Mouse (Mus musculus): ENCODE results near the gene Myo15. TPM values are rescaled to one million over a fixed set of nuclear protein-coding genes. Genes with fewer than 3 reads are reported as not detected.
"Not testable (repeated sequence)": the region's sequence is repeated elsewhere in the genome, so short reads cannot be mapped to it uniquely, and the experiment has no call there.

Myo15 gene
- polyA plus RNA-seq, 1 experiment from 2014 or later = 0.13 TPM

GRCm38 (mm10) chr11:60537468-60538347, 68.6 kb downstream of the Myo15 start:
- Histone ChIP-seq H3K4me1 (ENCODE audit: control insufficient read depth, insufficient read depth, low read length) (peaks cover 27% of the 10 kb centered on the region), H3K4me2 (ENCODE audit: low read depth, low read length) (peak overlapping the region; percentile 98), H3K27ac (ENCODE audit: low read length) (peak overlapping the region; percentile 100), H3K27me3 (ENCODE audit: control insufficient read depth, insufficient read depth, low read length) (no peaks in the 10 kb centered on the region), H3K4me3 (ENCODE audit: low read length) (peak overlapping the region; percentile 86), H3K9ac (ENCODE audit: low read length) (peak overlapping the region; percentile 95), H3K36me3 (ENCODE audit: control insufficient read depth, insufficient read depth) (peaks cover 6% of the 10 kb centered on the region), H3K9me3 (replicated peaks; ENCODE audit: control insufficient read depth, low read length) (no peaks in the 10 kb centered on the region)
- ATAC-seq (replicated peaks; ENCODE audit: extremely low read depth, insufficient read depth, low FRiP score) = peak; percentile 92
- WGBS = under 1% methylated on average over 91 of the region's 91 CpGs

DNA sequence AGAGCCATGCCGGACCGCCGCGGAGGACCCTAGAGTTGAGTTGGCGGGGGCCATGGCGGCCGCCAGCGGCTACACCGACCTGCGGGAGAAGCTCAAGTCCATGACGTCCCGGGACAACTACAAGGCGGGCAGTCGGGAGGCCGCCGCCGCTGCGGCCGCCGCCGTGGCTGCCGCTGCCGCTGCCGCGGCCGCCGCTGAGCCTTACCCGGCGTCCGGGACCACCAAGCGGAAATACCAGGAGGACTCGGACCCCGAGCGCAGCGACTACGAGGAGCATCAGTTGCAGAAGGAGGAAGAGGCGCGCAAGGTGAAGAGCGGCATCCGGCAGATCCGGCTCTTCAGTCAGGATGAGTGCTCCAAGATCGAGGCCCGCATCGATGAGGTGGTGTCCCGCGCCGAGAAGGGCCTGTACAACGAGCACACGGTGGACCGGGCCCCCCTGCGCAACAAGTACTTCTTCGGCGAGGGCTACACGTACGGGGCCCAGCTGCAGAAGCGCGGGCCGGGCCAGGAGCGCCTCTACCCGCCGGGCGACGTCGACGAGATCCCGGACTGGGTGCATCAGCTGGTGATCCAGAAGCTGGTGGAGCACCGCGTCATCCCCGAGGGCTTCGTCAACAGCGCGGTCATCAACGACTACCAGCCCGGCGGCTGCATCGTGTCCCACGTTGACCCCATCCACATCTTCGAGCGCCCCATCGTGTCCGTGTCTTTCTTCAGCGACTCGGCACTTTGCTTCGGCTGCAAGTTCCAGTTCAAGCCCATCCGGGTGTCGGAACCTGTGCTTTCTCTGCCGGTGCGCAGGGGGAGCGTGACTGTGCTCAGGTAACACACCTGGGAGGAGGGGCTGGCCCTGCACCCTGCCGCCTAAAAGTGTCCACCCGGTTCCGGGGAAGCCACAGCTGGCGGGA, 69.5 kb downstream of the Myo15 start:
- H3K4me1 ChIP-seq (ENCODE audit: control insufficient read depth, insufficient read depth, low read length) = peaks cover 32% of the 10 kb centered on the region
- ATAC-seq (replicated peaks; ENCODE audit: extremely low read depth, insufficient read depth, low FRiP score) = peak; percentile 3; the same call in 1 of the 2 replicates
- under 1% methylated on average over 93 of the region's 93 CpGs for WGBS

DNA sequence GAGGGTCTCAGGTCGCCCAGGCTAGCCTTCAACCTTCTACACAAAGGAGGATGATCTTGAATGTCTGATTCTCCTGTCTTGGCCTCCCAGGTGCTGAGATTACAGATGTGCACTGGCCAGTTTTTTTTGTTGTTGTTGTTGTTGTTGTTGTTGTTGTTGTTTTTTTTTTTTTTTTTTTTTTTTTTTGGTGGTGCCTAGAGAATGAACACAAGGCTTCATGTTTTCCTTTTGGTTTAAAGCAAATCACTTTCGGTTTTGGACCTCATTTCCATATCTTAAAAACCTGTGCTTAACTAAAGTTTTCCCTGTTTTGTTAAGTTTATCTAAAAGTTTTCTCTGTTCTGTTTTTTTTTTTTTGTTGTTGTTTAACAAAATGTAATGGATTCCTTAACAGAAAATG, 70.4 kb downstream of the Myo15 start:
- Histone ChIP-seq H3K9ac (ENCODE audit: low read length) (peak overlapping the region; percentile 95), H3K4me2 (ENCODE audit: low read depth, low read length) (peak overlapping the region; percentile 98), H3K36me3 (ENCODE audit: control insufficient read depth, insufficient read depth) (peaks cover 8% of the 10 kb centered on the region), H3K27me3 (ENCODE audit: control insufficient read depth, insufficient read depth, low read length) (no peaks in the 10 kb centered on the region), H3K4me3 (ENCODE audit: low read length) (peak overlapping the region; percentile 86), H3K4me1 (ENCODE audit: control insufficient read depth, insufficient read depth, low read length) (peaks cover 40% of the 10 kb centered on the region), H3K9me3 (replicated peaks; ENCODE audit: control insufficient read depth, low read length) (no peaks in the 10 kb centered on the region), H3K27ac (ENCODE audit: low read length) (no peak overlapping the region)
- no peak for ATAC-seq (replicated peaks; ENCODE audit: extremely low read depth, insufficient read depth, low FRiP score)
- 8% methylated on average over 2 of the region's 2 CpGs for WGBS

More for the DNA sequence above, 69.5 kb downstream of the Myo15 start:
- Histone ChIP-seq H3K9ac (ENCODE audit: low read length) (peak overlapping the region; percentile 95), H3K4me2 (ENCODE audit: low read depth, low read length) (peak overlapping the region; percentile 98), H3K9me3 (replicated peaks; ENCODE audit: control insufficient read depth, low read length) (no peaks in the 10 kb centered on the region), H3K27me3 (ENCODE audit: control insufficient read depth, insufficient read depth, low read length) (no peaks in the 10 kb centered on the region), H3K27ac (ENCODE audit: low read length) (peak overlapping the region; percentile 100), H3K36me3 (ENCODE audit: control insufficient read depth, insufficient read depth) (peaks cover 8% of the 10 kb centered on the region), H3K4me3 (ENCODE audit: low read length) (peak overlapping the region; percentile 86)

DNA sequence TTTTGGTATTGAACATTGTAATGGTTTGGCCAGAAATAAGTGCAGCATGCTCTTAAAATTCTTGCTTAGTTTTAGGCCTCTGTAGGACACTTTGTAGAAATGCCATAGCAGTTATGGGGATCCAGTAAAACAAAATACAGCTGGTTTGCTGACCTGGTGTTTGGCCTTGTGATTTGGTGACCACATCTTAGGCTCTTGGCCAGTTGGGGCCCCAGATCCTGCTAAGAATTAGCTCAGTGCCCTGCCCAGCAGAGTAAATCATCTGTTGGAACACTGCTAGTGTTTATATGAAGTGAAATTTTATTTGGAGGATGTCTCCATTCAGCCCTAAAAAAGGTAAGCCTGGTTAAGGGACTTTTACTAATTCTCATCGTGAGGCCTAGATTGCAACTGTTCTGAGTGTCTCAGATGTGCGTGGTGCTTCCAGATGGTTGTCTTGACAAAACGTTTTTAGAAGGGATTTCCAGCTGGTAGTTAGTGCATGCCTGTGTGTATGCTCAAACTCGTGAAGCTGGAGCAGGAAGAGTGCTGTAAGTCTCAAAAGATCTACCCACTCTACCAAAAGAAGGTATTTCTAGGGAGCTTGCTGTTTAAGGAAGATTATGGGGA, 71.0 kb downstream of the Myo15 start:
- Histone ChIP-seq H3K27ac (ENCODE audit: low read length) (no peak overlapping the region), H3K27me3 (ENCODE audit: control insufficient read depth, insufficient read depth, low read length) (no peaks in the 10 kb centered on the region), H3K9me3 (replicated peaks; ENCODE audit: control insufficient read depth, low read length) (no peaks in the 10 kb centered on the region), H3K4me2 (ENCODE audit: low read depth, low read length) (peak overlapping the region; percentile 98), H3K4me3 (ENCODE audit: low read length) (peak overlapping the region; percentile 51), H3K36me3 (ENCODE audit: control insufficient read depth, insufficient read depth) (peaks cover 8% of the 10 kb centered on the region), H3K4me1 (ENCODE audit: control insufficient read depth, insufficient read depth, low read length) (peaks cover 44% of the 10 kb centered on the region), H3K9ac (ENCODE audit: low read length) (peak overlapping the region; percentile 63)
- 5% methylated on average over 4 of the region's 4 CpGs for WGBS
- no peak for ATAC-seq (replicated peaks; ENCODE audit: extremely low read depth, insufficient read depth, low FRiP score)

GRCm38 (mm10) chr11:60540761-60541160, 71.6 kb downstream of the Myo15 start:
- Histone ChIP-seq H3K27ac (ENCODE audit: low read length) (no peak overlapping the region), H3K4me2 (ENCODE audit: low read depth, low read length) (peak overlapping the region; percentile 98), H3K36me3 (ENCODE audit: control insufficient read depth, insufficient read depth) (peaks cover 8% of the 10 kb centered on the region), H3K27me3 (ENCODE audit: control insufficient read depth, insufficient read depth, low read length) (no peaks in the 10 kb centered on the region), H3K4me1 (ENCODE audit: control insufficient read depth, insufficient read depth, low read length) (peaks cover 50% of the 10 kb centered on the region), H3K9ac (ENCODE audit: low read length) (peak overlapping the region; percentile 63), H3K9me3 (replicated peaks; ENCODE audit: control insufficient read depth, low read length) (no peaks in the 10 kb centered on the region), H3K4me3 (ENCODE audit: low read length) (peak overlapping the region; percentile 51)
- 44% methylated on average over 2 of the region's 2 CpGs for WGBS
- ATAC-seq (replicated peaks; ENCODE audit: extremely low read depth, insufficient read depth, low FRiP score) = no peak

- no peaks in the 10 kb centered on the region for H3K27me3 ChIP-seq (ENCODE audit: control insufficient read depth, insufficient read depth, low read length)
- WGBS = 77% methylated on average over 6 of the region's 6 CpGs
- peaks cover 48% of the 10 kb centered on the region for H3K4me1 ChIP-seq (ENCODE audit: control insufficient read depth, insufficient read depth, low read length)
- H3K9me3 ChIP-seq (replicated peaks; ENCODE audit: control insufficient read depth, low read length) = no peaks in the 10 kb centered on the region
- H3K36me3 ChIP-seq (ENCODE audit: control insufficient read depth, insufficient read depth) = peaks cover 8% of the 10 kb centered on the region
- H3K4me2 ChIP-seq (ENCODE audit: low read depth, low read length) = no peak overlapping the region
- no peak overlapping the region for H3K9ac ChIP-seq (ENCODE audit: low read length)
- H3K4me3 ChIP-seq (ENCODE audit: low read length) = no peak overlapping the region
- H3K27ac ChIP-seq (ENCODE audit: low read length) = no peak overlapping the region
- no peak for ATAC-seq (replicated peaks; ENCODE audit: extremely low read depth, insufficient read depth, low FRiP score)
These were observed 72.7 kb downstream of the Myo15 start for GRCm38 (mm10) chr11:60541831-60542230.

- not testable (repeated sequence) for ATAC-seq (replicated peaks; ENCODE audit: extremely low read depth, insufficient read depth, low FRiP score); H3K27ac ChIP-seq (ENCODE audit: low read length); H3K9ac ChIP-seq (ENCODE audit: low read length); H3K27me3 ChIP-seq (ENCODE audit: control insufficient read depth, insufficient read depth, low read length); H3K4me3 ChIP-seq (ENCODE audit: low read length); H3K9me3 ChIP-seq (replicated peaks; ENCODE audit: control insufficient read depth, low read length); H3K4me2 ChIP-seq (ENCODE audit: low read depth, low read length)
- Histone ChIP-seq H3K4me1 (ENCODE audit: control insufficient read depth, insufficient read depth, low read length) (peaks cover 60% of the 10 kb centered on the region), H3K36me3 (ENCODE audit: control insufficient read depth, insufficient read depth) (peaks cover 13% of the 10 kb centered on the region)
- WGBS = 88% methylated on average over 5 of the region's 5 CpGs
These were observed 74.1 kb downstream of the Myo15 start for GRCm38 (mm10) chr11:60543211-60543610.

DNA sequence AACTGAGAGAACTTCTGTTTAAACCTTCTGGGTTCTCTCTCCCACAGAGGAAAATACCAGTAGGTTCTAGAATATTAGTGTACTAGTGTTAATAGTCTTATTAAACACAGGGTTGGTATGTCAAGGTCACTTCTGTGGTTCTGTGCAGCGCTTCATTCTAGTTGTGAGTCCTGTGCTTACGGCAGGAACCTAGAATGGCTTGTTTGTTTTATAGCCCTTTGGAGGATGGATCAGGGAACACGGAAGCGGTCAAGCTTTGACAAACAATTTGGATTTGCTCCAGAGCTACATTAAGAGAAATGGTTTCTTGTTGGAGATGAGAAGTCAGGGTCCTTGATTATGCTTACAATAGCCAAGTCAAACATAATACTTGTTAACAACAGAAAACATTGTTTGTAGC, 76.3 kb downstream of the Myo15 start:
- 45% methylated on average over 4 of the region's 4 CpGs for WGBS
- H3K27me3 ChIP-seq (ENCODE audit: control insufficient read depth, insufficient read depth, low read length) = no peaks in the 10 kb centered on the region
- H3K27ac ChIP-seq (ENCODE audit: low read length) = no peak overlapping the region
- peaks cover 22% of the 10 kb centered on the region for H3K36me3 ChIP-seq (ENCODE audit: control insufficient read depth, insufficient read depth)
- H3K4me2 ChIP-seq (ENCODE audit: low read depth, low read length) = no peak overlapping the region; the same call in 1 of the 2 replicates
- peaks cover 59% of the 10 kb centered on the region for H3K4me1 ChIP-seq (ENCODE audit: control insufficient read depth, insufficient read depth, low read length)
- H3K9ac ChIP-seq (ENCODE audit: low read length) = no peak overlapping the region
- no peak for ATAC-seq (replicated peaks; ENCODE audit: extremely low read depth, insufficient read depth, low FRiP score)
- H3K9me3 ChIP-seq (replicated peaks; ENCODE audit: control insufficient read depth, low read length) = no peaks in the 10 kb centered on the region
- H3K4me3 ChIP-seq (ENCODE audit: low read length) = no peak overlapping the region

All from heart, embryonic 16.5 days (tissue).